Mouse (Mus musculus) layer of hippocampus, adult 11-12 months (tissue): Measurements from ENCODE around the gene Gm8374.
A peak's percentile ranks its signal among the peaks of the same experiment; 100 is the strongest.
"Not testable (repeated sequence)": the region's sequence is repeated elsewhere in the genome, so short reads cannot be mapped to it uniquely, and the experiment has no call there.

Source experiments
- DNase-seq: peaks from one replicate; pipeline ENCODE4 v3.0.0; 2022; ENCODE audit warnings: low spot score

The Gm8374 gene

GRCm38 (mm10) chr14:7365034-7365433, at the start of gene Gm8374:
TSS of gene Gm8374 (minus strand) at chr14:7365134.
- DNase-seq, result not testable (repeated sequence)

GRCm38 (mm10) chr14:7332295-7332694, 32.6 kb downstream of the Gm8374 start, which contains the start of gene Gm5797:
TSS of gene Gm5797 (minus strand) at chr14:7332395.
- DNase-seq, result not testable (repeated sequence)

- DNase-seq, result peak; percentile 4
Measured at GRCm38 (mm10) chr14:7315093-7315492, 49.8 kb downstream of the Gm8374 start.

DNA sequence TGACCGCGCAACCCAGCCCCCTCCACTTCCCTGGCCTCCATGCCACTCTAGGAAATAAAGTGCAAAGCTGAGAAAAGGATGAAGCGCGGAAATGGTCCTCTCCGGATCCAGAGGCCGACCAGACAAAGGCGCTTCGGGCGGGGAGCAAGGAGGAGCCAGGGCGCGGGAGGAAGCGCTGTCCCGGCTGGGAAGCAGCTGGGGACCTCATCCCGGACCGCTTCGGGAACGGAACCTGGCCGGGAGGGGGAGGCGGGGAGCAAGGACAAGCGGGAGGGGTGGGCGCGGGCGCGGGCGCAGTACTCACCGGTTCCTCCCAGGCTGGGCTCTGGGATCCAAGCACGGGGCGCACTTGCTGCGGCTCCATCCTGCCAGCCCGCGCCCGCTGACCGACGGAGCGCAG, 50.3 kb downstream of the Gm8374 start, which contains the start of gene Gm3739:
TSS of gene Gm3739 (minus strand) at position 389 of the 400 bp plus-strand sequence.
- DNase-seq, result peak; percentile 4
